Mouse (Mus musculus): Measurements from ENCODE around the gene Pik3c2g. TPM values are rescaled to one million over a fixed set of nuclear protein-coding genes. Genes with fewer than 3 reads are reported as not detected.

Pik3c2g gene
- polyA plus RNA-seq, 1 experiment: not detected

DNA sequence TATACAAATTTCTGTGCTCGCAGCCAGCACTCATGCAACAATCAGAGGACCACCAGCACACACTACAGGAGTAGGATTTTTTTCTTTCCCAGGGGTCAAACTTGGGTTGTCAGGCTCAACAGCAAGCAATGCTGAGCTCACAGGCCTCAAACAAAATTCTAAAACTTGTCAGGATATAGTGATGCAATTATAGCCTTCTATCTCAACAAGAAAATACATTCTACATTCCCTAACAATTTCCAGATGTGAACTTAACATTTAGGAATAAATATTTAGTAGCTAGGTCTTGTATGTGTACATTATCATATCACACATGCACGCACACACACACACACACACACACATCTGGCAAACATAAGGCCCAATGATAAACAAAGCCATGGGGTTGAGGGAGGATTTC is 308.6 kb downstream of the Pik3c2g start:
- Histone ChIP-seq H3K36me3 (ENCODE audit: control insufficient read depth, insufficient read depth) (no peaks in the 10 kb centered on the region), H3K4me3 (no peak overlapping the region), H3K27me3 (ENCODE audit: control insufficient read depth, insufficient read depth, insufficient read length) (no peaks in the 10 kb centered on the region), H3K4me2 (ENCODE audit: low read depth) (no peak overlapping the region), H3ac (ENCODE audit: control insufficient read depth, insufficient read length) (no peak overlapping the region), H3K79me2 (ENCODE audit: control insufficient read depth, insufficient read depth) (no peaks in the 10 kb centered on the region)
- TF ChIP-seq REST (IDR thresholded peaks at IDR 0.05; ENCODE audit: insufficient read depth, insufficient read length) (no peak), CEBPB (IDR thresholded peaks at IDR 0.05; ENCODE audit: insufficient read depth, poor library complexity, severe bottlenecking) (no peak), POLR2AphosphoS2 (IDR thresholded peaks at IDR 0.05; ENCODE audit: insufficient read length, low read depth) (no peak), SRF (IDR thresholded peaks at IDR 0.05; ENCODE audit: control insufficient read depth, insufficient read length, low read depth) (no peak), MAX (IDR thresholded peaks at IDR 0.05; ENCODE audit: low read depth) (no peak), TCF3 (IDR thresholded peaks at IDR 0.05; ENCODE audit: insufficient read length, low read depth) (no peak), MYOG (IDR thresholded peaks at IDR 0.05; ENCODE audit: control insufficient read depth in 1 of 3, insufficient read depth in 1 of 3, insufficient read length in 2 of 3, low read depth in 2 of 3) (no peak), MYOD1 (IDR thresholded peaks at IDR 0.05; ENCODE audit: control insufficient read depth in 1 of 3, insufficient read length in 2 of 3, low read depth in 2 of 3) (no peak), TCF12 (IDR thresholded peaks at IDR 0.05; ENCODE audit: insufficient read depth, poor library complexity, severe bottlenecking) (no peak), E2F4 (IDR thresholded peaks at IDR 0.05; ENCODE audit: insufficient read depth) (no peak)

DNA sequence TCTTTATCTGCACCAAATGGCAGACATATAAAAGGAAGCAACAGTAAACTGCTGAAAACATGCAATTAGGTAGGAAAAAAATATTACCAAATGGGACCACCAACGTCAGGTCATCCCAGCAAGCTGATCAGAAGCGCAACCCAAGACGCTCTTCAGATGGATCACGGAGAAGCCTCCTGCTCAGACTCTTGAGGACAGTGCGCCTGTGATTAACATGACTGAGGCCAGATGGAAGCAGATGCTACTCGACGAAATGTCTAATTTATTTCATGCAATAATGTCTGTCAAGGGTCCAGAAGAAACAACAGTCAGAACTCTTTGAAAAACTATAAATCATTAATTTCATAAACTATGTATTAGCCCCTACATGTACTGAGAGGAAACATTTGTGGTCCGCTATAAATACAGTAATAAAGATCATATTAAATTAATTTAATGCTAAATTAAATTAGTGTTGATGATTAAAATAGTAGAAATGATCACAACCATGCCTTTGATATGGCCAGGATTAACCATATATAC is 312.7 kb downstream of the Pik3c2g start:
- Histone ChIP-seq H3K79me2 (ENCODE audit: control insufficient read depth, insufficient read depth) (no peaks in the 10 kb centered on the region), H3K4me2 (ENCODE audit: low read depth) (no peak overlapping the region), H3K4me3 (no peak overlapping the region), H3ac (ENCODE audit: control insufficient read depth, insufficient read length) (no peak overlapping the region), H3K36me3 (ENCODE audit: control insufficient read depth, insufficient read depth) (no peaks in the 10 kb centered on the region), H3K27me3 (ENCODE audit: control insufficient read depth, insufficient read depth, insufficient read length) (no peaks in the 10 kb centered on the region)
- TF ChIP-seq SRF (IDR thresholded peaks at IDR 0.05; ENCODE audit: control insufficient read depth, insufficient read length, low read depth) (no peak), TCF12 (IDR thresholded peaks at IDR 0.05; ENCODE audit: insufficient read depth, poor library complexity, severe bottlenecking) (no peak), CEBPB (IDR thresholded peaks at IDR 0.05; ENCODE audit: insufficient read depth, poor library complexity, severe bottlenecking) (no peak), MYOD1 (IDR thresholded peaks at IDR 0.05; ENCODE audit: control insufficient read depth in 1 of 3, insufficient read length in 2 of 3, low read depth in 2 of 3) (no peak), E2F4 (IDR thresholded peaks at IDR 0.05; ENCODE audit: insufficient read depth) (no peak), USF1 (IDR thresholded peaks at IDR 0.05; ENCODE audit: low read depth) (no peak), POLR2A (IDR thresholded peaks at IDR 0.05; ENCODE audit: insufficient read length, low read depth) (no peak), REST (IDR thresholded peaks at IDR 0.05; ENCODE audit: insufficient read depth, insufficient read length) (no peak), MAX (IDR thresholded peaks at IDR 0.05; ENCODE audit: low read depth) (no peak), TCF3 (IDR thresholded peaks at IDR 0.05; ENCODE audit: insufficient read length, low read depth) (no peak), POLR2AphosphoS2 (IDR thresholded peaks at IDR 0.05; ENCODE audit: insufficient read length, low read depth) (no peak), MYOG (IDR thresholded peaks at IDR 0.05; ENCODE audit: control insufficient read depth in 1 of 3, insufficient read depth in 1 of 3, insufficient read length in 2 of 3, low read depth in 2 of 3) (no peak)

DNA sequence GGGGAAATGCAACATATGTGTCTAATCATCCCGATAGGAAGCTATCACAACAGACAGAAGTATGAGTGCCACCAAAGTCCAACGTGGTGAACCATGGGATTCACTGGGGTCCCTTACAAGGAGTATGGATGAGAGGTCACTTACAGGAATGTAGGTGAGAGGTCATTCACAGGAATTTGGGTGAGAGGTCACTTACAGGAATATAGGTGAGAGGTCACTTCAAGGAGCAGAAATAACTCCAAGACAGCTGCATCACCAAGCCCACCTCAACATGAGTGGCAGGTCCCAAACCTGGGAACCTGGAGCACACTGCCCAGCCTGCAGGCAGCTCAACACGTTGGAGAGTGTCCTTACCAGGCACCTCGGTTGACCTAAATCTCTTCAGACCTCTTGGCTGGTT is 314.8 kb downstream of the Pik3c2g start:
- Histone ChIP-seq H3ac (ENCODE audit: control insufficient read depth, insufficient read length) (no peak overlapping the region), H3K36me3 (ENCODE audit: control insufficient read depth, insufficient read depth) (no peaks in the 10 kb centered on the region), H3K27me3 (ENCODE audit: control insufficient read depth, insufficient read depth, insufficient read length) (no peaks in the 10 kb centered on the region), H3K4me3 (no peak overlapping the region), H3K79me2 (ENCODE audit: control insufficient read depth, insufficient read depth) (no peaks in the 10 kb centered on the region), H3K4me2 (ENCODE audit: low read depth) (no peak overlapping the region)
- TF ChIP-seq SRF (IDR thresholded peaks at IDR 0.05; ENCODE audit: control insufficient read depth, insufficient read length, low read depth) (no peak), POLR2AphosphoS2 (IDR thresholded peaks at IDR 0.05; ENCODE audit: insufficient read length, low read depth) (no peak), MYOG (IDR thresholded peaks at IDR 0.05; ENCODE audit: control insufficient read depth in 1 of 3, insufficient read depth in 1 of 3, insufficient read length in 2 of 3, low read depth in 2 of 3) (no peak), TCF3 (IDR thresholded peaks at IDR 0.05; ENCODE audit: insufficient read length, low read depth) (no peak)

DNA sequence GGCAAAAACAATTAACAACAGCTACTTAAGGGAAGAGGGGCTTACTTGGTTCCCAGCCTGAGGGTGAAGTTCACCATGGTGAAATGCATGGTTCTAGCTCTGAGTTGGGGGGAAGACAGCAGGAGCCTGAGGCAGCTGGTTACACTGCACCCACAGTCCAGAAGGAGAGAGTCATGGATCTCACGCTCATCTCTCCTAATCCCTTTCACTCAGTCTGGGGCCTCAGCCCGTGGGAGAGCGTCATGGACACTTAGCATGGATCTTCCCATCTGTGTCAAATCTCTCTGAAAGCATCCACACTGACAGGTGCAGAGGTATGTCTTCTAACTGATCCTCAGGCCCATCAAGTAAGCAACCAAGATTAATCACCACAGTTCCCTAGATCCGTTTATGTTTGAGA is 320.1 kb downstream of the Pik3c2g start:
- no peaks in the 10 kb centered on the region for H3K27me3 ChIP-seq (ENCODE audit: control insufficient read depth, insufficient read depth, insufficient read length)
- TF ChIP-seq POLR2A (IDR thresholded peaks at IDR 0.05; ENCODE audit: insufficient read length, low read depth): no peak
- no peak for TF ChIP-seq SRF (IDR thresholded peaks at IDR 0.05; ENCODE audit: control insufficient read depth, insufficient read length, low read depth)
- TF ChIP-seq CEBPB (IDR thresholded peaks at IDR 0.05; ENCODE audit: insufficient read depth, poor library complexity, severe bottlenecking): no peak
- no peak for TF ChIP-seq POLR2AphosphoS2 (IDR thresholded peaks at IDR 0.05; ENCODE audit: insufficient read length, low read depth)
- TF ChIP-seq TCF3 (IDR thresholded peaks at IDR 0.05; ENCODE audit: insufficient read length, low read depth): no peak
- TF ChIP-seq MYOG (IDR thresholded peaks at IDR 0.05; ENCODE audit: control insufficient read depth in 1 of 3, insufficient read depth in 1 of 3, insufficient read length in 2 of 3, low read depth in 2 of 3): no peak
- no peak overlapping the region for H3K4me2 ChIP-seq (ENCODE audit: low read depth)
- H3K4me3 ChIP-seq: no peak overlapping the region
- H3K79me2 ChIP-seq (ENCODE audit: control insufficient read depth, insufficient read depth): no peaks in the 10 kb centered on the region
- H3K36me3 ChIP-seq (ENCODE audit: control insufficient read depth, insufficient read depth): no peaks in the 10 kb centered on the region
- H3ac ChIP-seq (ENCODE audit: control insufficient read depth, insufficient read length): no peak overlapping the region

DNA sequence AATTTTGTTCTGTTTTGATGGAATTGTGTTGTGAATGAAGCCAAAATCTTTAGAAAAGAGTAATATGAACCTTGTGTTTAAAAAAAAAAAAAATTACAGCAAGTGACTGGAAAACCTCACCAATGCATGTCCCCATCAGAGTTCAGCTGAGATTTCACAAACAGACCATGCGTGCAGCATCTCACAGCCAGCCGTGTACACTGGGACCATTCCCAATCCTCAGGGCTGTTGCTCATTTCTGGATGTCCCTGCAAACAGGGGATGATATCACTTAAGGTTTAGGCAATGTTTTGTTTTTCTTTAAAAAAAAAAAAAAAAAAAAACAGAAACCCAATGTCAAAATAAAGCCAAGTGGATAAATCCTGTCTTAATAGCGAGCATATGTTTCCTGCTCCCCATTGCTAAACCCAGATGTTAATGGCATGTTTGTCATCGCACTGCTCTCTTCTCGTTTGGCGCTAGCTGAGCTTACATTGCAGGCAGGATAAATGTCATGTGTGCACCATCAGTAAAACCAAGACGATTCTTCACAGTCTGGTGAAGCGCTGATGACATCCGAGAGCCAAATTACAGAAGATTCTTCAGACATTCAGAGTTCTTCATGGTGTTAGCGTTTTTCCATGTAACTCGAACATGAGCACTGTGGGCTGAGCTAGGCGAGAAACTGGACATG is 322.1 kb downstream of the Pik3c2g start:
- Histone ChIP-seq H3K27me3 (ENCODE audit: control insufficient read depth, insufficient read depth, insufficient read length) (no peaks in the 10 kb centered on the region), H3ac (ENCODE audit: control insufficient read depth, insufficient read length) (no peak overlapping the region), H3K36me3 (ENCODE audit: control insufficient read depth, insufficient read depth) (no peaks in the 10 kb centered on the region), H3K4me2 (ENCODE audit: low read depth) (no peak overlapping the region), H3K79me2 (ENCODE audit: control insufficient read depth, insufficient read depth) (no peaks in the 10 kb centered on the region), H3K4me3 (no peak overlapping the region)
- TF ChIP-seq REST (IDR thresholded peaks at IDR 0.05; ENCODE audit: insufficient read depth, insufficient read length): no peak
- no peak for TF ChIP-seq POLR2AphosphoS2 (IDR thresholded peaks at IDR 0.05; ENCODE audit: insufficient read length, low read depth)
- no peak for TF ChIP-seq POLR2A (IDR thresholded peaks at IDR 0.05; ENCODE audit: insufficient read length, low read depth)
- TF ChIP-seq E2F4 (IDR thresholded peaks at IDR 0.05; ENCODE audit: insufficient read depth): no peak
